Mouse (Mus musculus): ENCODE measurements around the gene Gm28305. TPM values are rescaled to one million over a fixed set of nuclear protein-coding genes. Genes with fewer than 3 reads are reported as not detected.

Gm28305 gene
- not detected for polyA plus RNA-seq (2014; fragmentation: Illumina TruSeq; extraction: RNeasy Lipid Tissue Mini Kit (QIAGEN cat#74804); ENCODE audit: low read depth, low replicate concordance)

DNA sequence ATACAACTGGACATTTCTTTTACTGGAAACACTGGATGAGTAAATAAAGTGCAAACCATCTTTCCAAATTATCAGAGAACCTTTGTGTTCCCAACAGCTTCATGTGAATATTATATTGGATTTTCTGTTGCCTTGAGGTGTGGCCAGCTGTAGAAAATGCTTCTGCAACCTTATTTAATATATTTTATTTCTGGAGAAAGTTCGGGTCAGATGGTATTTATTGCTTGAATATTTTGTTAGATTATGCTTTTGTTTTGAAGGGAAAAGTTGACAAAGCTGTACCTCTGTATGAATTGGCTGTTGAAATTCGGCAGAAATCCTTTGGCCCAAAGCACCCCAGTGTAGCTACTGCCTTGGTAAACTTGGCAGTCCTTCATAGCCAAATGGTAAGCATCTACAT lies at the start of gene Gm28305:
TSS of gene Gm28305 (plus strand) at position 301 of the 400 bp plus-strand sequence.

DNA sequence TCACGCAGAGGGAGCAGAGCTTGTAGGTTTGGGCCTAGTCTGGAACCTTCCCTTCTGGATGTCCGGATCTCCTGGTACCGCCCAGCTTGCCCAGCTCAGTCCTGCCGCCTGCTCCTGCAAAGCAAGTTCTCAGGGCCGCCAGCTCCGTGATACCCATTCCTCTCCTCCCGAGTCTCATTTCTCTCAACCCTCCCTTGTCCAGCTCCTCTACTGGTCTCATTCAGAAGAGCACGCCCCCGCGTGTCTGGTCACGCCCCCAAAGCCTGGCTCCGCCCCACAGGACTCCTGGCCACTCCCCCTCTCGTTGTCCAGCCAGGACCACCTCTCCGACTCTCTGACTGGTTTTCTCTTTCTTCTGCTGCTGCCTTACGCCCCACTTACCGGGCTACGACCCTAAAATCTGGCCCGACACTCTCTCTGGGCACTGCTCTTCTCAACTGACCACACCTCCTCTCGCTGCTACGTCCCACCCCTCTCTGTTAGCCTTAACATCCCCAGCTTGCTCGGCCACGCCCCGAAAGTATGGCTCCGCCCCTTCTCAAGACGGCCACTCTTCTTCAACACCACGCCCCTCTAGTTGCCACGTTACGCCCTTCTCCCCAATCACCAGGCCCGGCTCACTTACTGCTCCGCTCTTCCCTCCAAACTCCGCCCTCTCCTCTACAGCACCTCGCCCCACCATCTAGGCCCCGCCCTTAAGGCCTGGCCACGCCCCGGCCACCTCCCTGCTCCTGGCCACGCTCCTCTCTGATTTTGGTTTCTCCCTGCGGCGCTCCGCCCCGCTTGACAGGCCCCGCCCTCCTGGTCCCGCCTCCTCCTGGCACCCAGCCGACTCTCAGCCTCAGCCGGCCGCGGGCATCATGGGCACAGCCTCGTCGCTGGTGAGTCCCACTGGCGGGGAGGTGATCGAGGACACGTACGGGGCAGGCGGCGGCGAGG lies 38.3 kb upstream of the Gm28305 start, which contains the start of gene Nphp3:
TSS of gene Nphp3 (plus strand) at position 624 of the 939 bp plus-strand sequence.

GRCm38 (mm10) chr9:104062430-104063243 lies 22.2 kb downstream of the Gm28305 start, which contains the start of gene Uba5:
TSS of gene Uba5 (minus strand) at chr9:104063134.

GRCm38 (mm10) chr9:104063244-104063961 lies 22.9 kb downstream of the Gm28305 start, which contains the start of gene Acad11:
TSS of gene Acad11 (plus strand) at chr9:104063377.

Other genes with a start within 250 kb of the Gm28305 start
- 5.2 TPM for gene Nphp3, start 38.1 kb upstream of the Gm28305 start, polyA plus RNA-seq (2014; fragmentation: Illumina TruSeq; extraction: RNeasy Lipid Tissue Mini Kit (QIAGEN cat#74804); ENCODE audit: low read depth, low replicate concordance)
- 18.1 TPM for gene Uba5, start 22.5 kb downstream of the Gm28305 start, polyA plus RNA-seq (2014; fragmentation: Illumina TruSeq; extraction: RNeasy Lipid Tissue Mini Kit (QIAGEN cat#74804); ENCODE audit: low read depth, low replicate concordance)
- 24.6 TPM for gene Acad11, start 22.7 kb downstream of the Gm28305 start, polyA plus RNA-seq (2014; fragmentation: Illumina TruSeq; extraction: RNeasy Lipid Tissue Mini Kit (QIAGEN cat#74804); ENCODE audit: low read depth, low replicate concordance)
- 0.77 TPM for gene Ackr4, start 86.3 kb downstream of the Gm28305 start, polyA plus RNA-seq (2014; fragmentation: Illumina TruSeq; extraction: RNeasy Lipid Tissue Mini Kit (QIAGEN cat#74804); ENCODE audit: low read depth, low replicate concordance)
- 31.1 TPM for gene Dnajc13, start 222.3 kb downstream of the Gm28305 start, polyA plus RNA-seq (2014; fragmentation: Illumina TruSeq; extraction: RNeasy Lipid Tissue Mini Kit (QIAGEN cat#74804); ENCODE audit: low read depth, low replicate concordance)